Mouse (Mus musculus): ENCODE data around the gene Rbm47.

- no peak for TF ChIP-seq CTCF (IDR thresholded peaks at IDR 0.05; ENCODE audit: low read depth)
- TF ChIP-seq EP300 (optimal IDR thresholded peaks at IDR 0.05) = no peak
Measured at GRCm38 (mm10) chr5:66121255-66121654, 51.7 kb downstream of the Rbm47 start.

Data from stomach, postnatal 0 days (tissue).